Mouse (Mus musculus) erythroblast, embryonic 14.5 days (primary cell): ENCODE measurements around the gene Tmem51. TPM values are rescaled to one million over a fixed set of nuclear protein-coding genes. Genes with fewer than 3 reads are reported as not detected.

ENCODE experiments used
- H3K27me3 ChIP-seq: 2 replicates; pipeline ENCODE4 v1.6.1; 2012; ENCODE audit warnings: inconsistent platforms; ENCODE audit not compliant: control insufficient read depth
- H3K36me3 ChIP-seq: 2 replicates; pipeline ENCODE4 v1.6.1; 2012; ENCODE audit warnings: mild to moderate bottlenecking, inconsistent platforms; ENCODE audit not compliant: control insufficient read depth
- H3K4me1 ChIP-seq: 2 replicates; pipeline ENCODE4 v1.6.1; 2012; ENCODE audit warnings: inconsistent platforms; ENCODE audit not compliant: control insufficient read depth
- H3K4me3 ChIP-seq: replicated peaks from 2 replicates; pipeline ENCODE3; 2012; ENCODE audit warnings: moderate library complexity, mild to moderate bottlenecking, inconsistent platforms
- H3K9me3 ChIP-seq: 2 replicates; pipeline ENCODE4 v1.6.1; 2012; ENCODE audit warnings: low read length, inconsistent platforms, mixed read lengths; ENCODE audit not compliant: control insufficient read depth
- GATA1 ChIP-seq: IDR thresholded peaks from 2 replicates; pipeline ENCODE4 v1.6.1; 2012; ENCODE audit warnings: low read length, inconsistent platforms, mixed read lengths
- TAL1 ChIP-seq: IDR thresholded peaks from 3 replicates; pipeline ENCODE4 v1.6.1; 2012; ENCODE audit warnings: low read length, inconsistent platforms, mixed read lengths
- polyA plus RNA-seq: library from polyadenylated mRNA; stranded (reverse); fragments of >175 nt; gene quantifications from 2 replicates; pipeline ENCODE4 v1.2.3, GENCODE M21; 2012

The Tmem51 gene
- polyA plus RNA-seq, 1 experiment: 0.15 TPM

- no peaks in the 10 kb centered on the region for H3K9me3 ChIP-seq
- peaks cover 23% of the 10 kb centered on the region for H3K4me1 ChIP-seq
- H3K4me3 ChIP-seq: no peak overlapping the region
- no peaks in the 10 kb centered on the region; the same call in 1 of the 2 replicates for H3K27me3 ChIP-seq
- no peaks in the 10 kb centered on the region for H3K36me3 ChIP-seq
- no peak for TF ChIP-seq GATA1
- TF ChIP-seq TAL1: no peak
These were observed 19.4 kb downstream of the Tmem51 start for GRCm38 (mm10) chr4:142064582-142065228.

- no peaks in the 10 kb centered on the region for H3K9me3 ChIP-seq
- H3K4me3 ChIP-seq: no peak overlapping the region
- peaks cover 23% of the 10 kb centered on the region for H3K4me1 ChIP-seq
- H3K36me3 ChIP-seq: no peaks in the 10 kb centered on the region
- TF ChIP-seq TAL1: no peak
- no peak for TF ChIP-seq GATA1
- H3K27me3 ChIP-seq: no peaks in the 10 kb centered on the region; the same call in 1 of the 2 replicates
These were observed 21.0 kb downstream of the Tmem51 start for GRCm38 (mm10) chr4:142063057-142063534.

DNA sequence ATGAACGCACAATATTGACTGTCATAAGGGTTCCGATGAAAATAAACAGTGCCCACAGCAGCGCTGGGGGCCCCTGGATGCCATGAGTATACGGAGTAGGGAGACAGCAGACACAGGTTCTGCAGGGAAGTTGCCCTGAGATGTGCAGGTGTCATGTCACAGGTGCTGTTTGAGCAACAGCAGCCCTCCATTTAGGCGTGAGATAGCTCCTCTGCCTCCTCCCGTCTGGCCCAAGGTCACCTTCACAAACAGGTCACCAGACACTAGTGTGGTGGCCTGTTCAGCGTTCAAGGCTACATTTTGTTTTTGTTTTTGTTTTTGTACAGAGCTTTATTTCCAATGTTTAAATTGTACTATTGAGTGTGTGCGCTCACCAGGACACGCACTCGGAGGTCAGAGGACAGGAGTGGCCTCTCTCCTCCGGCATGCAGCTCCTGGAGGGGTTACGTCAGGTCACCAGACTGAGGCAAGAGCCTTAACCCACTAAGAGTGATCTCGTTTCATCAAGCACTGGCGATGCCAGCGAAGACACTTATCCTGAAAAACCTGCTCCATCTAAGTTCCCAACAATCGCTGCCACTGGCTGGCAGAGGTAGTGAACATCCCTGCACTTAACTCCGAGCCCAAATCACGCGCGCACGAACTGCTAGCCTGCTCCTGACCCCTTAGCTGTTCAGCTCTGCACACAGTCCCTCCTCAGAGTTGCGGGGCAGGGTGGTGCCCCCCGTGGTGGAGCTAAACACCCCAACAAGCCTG, 22.4 kb downstream of the Tmem51 start:
- H3K9me3 ChIP-seq: no peaks in the 10 kb centered on the region
- peaks cover 23% of the 10 kb centered on the region for H3K4me1 ChIP-seq
- H3K36me3 ChIP-seq: no peaks in the 10 kb centered on the region
- H3K4me3 ChIP-seq: no peak overlapping the region
- TF ChIP-seq GATA1: no peak
- no peak for TF ChIP-seq TAL1
- no peaks in the 10 kb centered on the region; the same call in 1 of the 2 replicates for H3K27me3 ChIP-seq

DNA sequence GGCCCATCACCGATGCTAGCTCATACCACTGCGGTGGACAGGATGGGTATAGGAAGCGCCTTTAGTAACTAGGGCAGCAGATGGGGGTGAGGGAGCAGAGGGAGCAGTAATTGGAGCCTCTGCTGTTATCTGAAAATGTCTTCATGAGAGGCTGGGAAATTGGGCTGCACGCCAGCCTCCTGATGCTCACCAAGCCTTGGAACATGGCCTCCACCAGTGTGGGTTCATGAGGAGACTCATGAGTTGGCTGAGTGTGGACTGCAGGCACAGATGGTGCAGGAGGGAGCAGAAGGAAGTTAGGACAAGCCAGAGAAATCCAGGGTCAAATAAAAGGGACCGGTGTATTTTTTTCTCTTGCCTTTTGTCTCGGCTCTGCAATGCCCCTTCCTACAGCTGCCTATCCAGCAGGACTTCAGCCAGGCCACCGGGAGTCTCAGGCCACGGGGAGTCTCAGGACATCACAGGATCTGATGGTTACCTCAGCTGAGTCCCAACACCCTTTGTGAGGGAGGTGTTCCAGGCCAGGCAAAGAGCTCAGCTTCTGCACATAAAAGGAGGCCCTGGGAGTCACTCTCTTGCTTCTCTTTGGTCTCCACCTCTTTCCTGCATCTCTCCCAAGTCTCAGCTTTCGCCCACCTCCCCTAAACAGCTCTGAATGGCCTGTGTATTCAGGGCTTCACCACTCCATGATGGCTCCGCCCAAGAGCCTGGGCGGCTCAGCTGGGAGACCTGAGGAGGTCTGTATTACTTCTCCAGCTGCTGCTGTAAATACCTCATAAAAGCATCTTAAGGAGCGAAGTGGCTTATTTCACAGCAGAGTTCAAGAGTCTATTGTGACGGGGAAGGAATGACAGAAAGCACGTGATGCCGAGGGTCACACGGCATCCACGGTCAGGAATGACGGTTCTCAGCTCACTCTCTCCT, 23.4 kb downstream of the Tmem51 start:
- no peaks in the 10 kb centered on the region for H3K36me3 ChIP-seq
- no peaks in the 10 kb centered on the region; the same call in 1 of the 2 replicates for H3K27me3 ChIP-seq
- H3K9me3 ChIP-seq: no peaks in the 10 kb centered on the region
- H3K4me3 ChIP-seq: no peak overlapping the region
- TF ChIP-seq GATA1: no peak
- no peak for TF ChIP-seq TAL1
- peaks cover 15% of the 10 kb centered on the region for H3K4me1 ChIP-seq

- Histone ChIP-seq H3K9me3 (no peaks in the 10 kb centered on the region), H3K36me3 (no peaks in the 10 kb centered on the region), H3K4me3 (no peak overlapping the region), H3K27me3 (no peaks in the 10 kb centered on the region; the same call in 1 of the 2 replicates), H3K4me1 (peaks cover 6% of the 10 kb centered on the region)
- TF ChIP-seq TAL1: no peak
- no peak for TF ChIP-seq GATA1
These were observed 24.3 kb downstream of the Tmem51 start for GRCm38 (mm10) chr4:142059841-142060193.

- peaks cover 7% of the 10 kb centered on the region for H3K4me1 ChIP-seq
- no peak overlapping the region for H3K4me3 ChIP-seq
- H3K9me3 ChIP-seq: no peaks in the 10 kb centered on the region
- no peaks in the 10 kb centered on the region; the same call in 1 of the 2 replicates for H3K27me3 ChIP-seq
- H3K36me3 ChIP-seq: no peaks in the 10 kb centered on the region
- TF ChIP-seq GATA1 (no peak), TAL1 (no peak)
These were observed 24.8 kb downstream of the Tmem51 start for GRCm38 (mm10) chr4:142059113-142059840.

DNA sequence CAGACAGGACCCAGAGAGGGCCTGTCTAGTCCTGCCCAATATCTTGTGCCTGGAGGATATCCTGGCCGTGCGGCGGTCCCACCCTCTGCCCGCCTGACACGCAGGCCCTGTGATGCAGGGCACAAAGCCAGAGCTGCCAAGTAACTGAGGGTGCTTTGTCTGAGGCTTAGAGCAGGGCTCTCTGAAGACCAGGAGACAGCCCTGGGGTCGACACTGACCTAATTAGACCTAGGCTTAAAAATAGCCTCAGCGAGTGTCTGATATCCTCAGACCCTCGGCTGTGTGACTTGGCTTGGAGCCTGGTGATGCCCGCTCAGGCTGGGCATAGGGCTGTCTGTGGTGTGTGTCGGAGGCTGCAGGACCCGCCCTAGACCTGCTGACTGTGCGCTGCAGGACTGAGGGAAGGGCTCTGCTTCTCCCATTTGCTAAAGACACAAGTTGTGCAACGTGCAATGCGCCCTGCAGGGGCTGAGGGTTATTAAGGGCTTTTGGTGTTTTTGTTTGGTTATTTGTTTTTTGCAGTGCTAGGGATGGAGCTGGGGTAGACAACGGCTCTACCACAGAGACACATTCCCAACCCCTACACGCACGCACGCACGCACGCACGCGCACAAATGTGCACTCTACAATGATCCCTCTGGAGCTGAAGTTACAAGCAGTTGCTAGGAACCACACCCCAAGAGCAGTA, 26.4 kb downstream of the Tmem51 start:
- no peaks in the 10 kb centered on the region for H3K36me3 ChIP-seq
- no peaks in the 10 kb centered on the region for H3K27me3 ChIP-seq
- H3K9me3 ChIP-seq: no peaks in the 10 kb centered on the region
- peaks cover 16% of the 10 kb centered on the region for H3K4me1 ChIP-seq
- no peak overlapping the region for H3K4me3 ChIP-seq
- TF ChIP-seq GATA1 (no peak), TAL1 (no peak)

DNA sequence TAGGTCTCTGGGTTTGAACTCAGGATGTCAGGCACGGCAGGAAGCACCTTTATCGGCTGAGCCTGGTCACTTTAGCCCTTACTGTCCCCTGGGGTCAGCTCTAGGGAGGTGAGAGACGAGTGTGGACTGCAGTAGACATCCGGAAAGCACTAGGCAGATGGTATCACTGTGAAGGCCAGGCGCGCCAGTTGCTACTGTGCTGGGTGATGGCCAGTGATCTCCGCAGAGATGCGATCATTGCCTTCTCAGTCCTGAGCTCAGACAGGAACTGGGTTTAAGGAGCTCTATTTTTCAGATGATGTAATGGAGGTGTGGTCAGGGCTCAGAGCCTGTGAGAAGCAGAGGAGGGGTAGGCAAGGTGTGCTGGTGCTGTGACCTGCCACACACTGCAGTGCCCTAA, 28.5 kb downstream of the Tmem51 start:
- no peaks in the 10 kb centered on the region for H3K27me3 ChIP-seq

More for the DNA sequence above, 28.5 kb downstream of the Tmem51 start:
- no peak overlapping the region for H3K4me3 ChIP-seq
- H3K9me3 ChIP-seq: no peaks in the 10 kb centered on the region
- H3K36me3 ChIP-seq: no peaks in the 10 kb centered on the region
- peaks cover 32% of the 10 kb centered on the region for H3K4me1 ChIP-seq
- TF ChIP-seq GATA1 (no peak), TAL1 (no peak)
